Mouse (Mus musculus) A20 (cell line): Measurements from ENCODE around the gene Lyrm4.

Source experiments
- DNase-seq: peaks from one replicate; pipeline ENCODE4 v3.0.0-alpha.2; 2011; ENCODE audit warnings: low read depth, low spot score

The Lyrm4 gene

GRCm38 (mm10) chr13:35939871-35940665, 177.3 kb downstream of the Lyrm4 start:
- no peak for DNase-seq

GRCm38 (mm10) chr13:35937991-35938390, 179.3 kb downstream of the Lyrm4 start:
- no peak for DNase-seq
